Mouse (Mus musculus): ENCODE results near the gene Awat2.

GRCm38 (mm10) chrX:100443532-100443931, 1.0 kb upstream of the Awat2 start:
- TF ChIP-seq CTCF (IDR thresholded peaks at IDR 0.05) (no peak), EP300 (IDR thresholded peaks at IDR 0.05) (no peak)

Measured in lung, postnatal 0 days (tissue).